Mouse (Mus musculus) cortical plate, adult 2 months (tissue): ENCODE data around the gene Uba6. TPM values are rescaled to one million over a fixed set of nuclear protein-coding genes. Genes with fewer than 3 reads are reported as not detected.

Experiments
- H3K27ac ChIP-seq: fragments of 200-500 bp; 2 replicates; pipeline ENCODE4 v1.5.1; 2012; ENCODE audit warnings: low read length, control low read depth, inconsistent platforms; ENCODE audit not compliant: insufficient read depth
- H3K4me1 ChIP-seq: fragments of 200-500 bp; 2 replicates; pipeline ENCODE4 v1.6.1; 2011; ENCODE audit warnings: low read length; ENCODE audit not compliant: control insufficient read depth, insufficient read depth
- H3K4me3 ChIP-seq: fragments of 200-500 bp; 2 replicates; pipeline ENCODE4 v1.5.1; 2011; ENCODE audit warnings: mild to moderate bottlenecking, low read length, control low read depth; ENCODE audit not compliant: insufficient read depth
- CTCF ChIP-seq: fragments of 200-500 bp; IDR thresholded peaks from 2 replicates; pipeline ENCODE4 v1.5.1; 2011; ENCODE audit warnings: mild to moderate bottlenecking, control low read depth, low read length; ENCODE audit not compliant: insufficient read depth; ENCODE audit errors: extremely low read depth
- POLR2A ChIP-seq: fragments of 200-500 bp; IDR thresholded peaks from 2 replicates; pipeline ENCODE4 v1.6.1; 2011; ENCODE audit warnings: mild to moderate bottlenecking, low read length, control low read depth; ENCODE audit not compliant: insufficient read depth; ENCODE audit errors: extremely low read depth
- polyA plus RNA-seq: library from polyadenylated mRNA; depleted of rRNA; stranded (reverse); fragments of >200 nt; gene quantifications from 2 replicates; pipeline ENCODE4 v1.2.3, GENCODE M21; 2012; rRNA removed

Gene Uba6
- polyA plus RNA-seq, 1 experiment = 7.3 TPM

GRCm38 (mm10) chr5:86063501-86063900 lies 109.1 kb downstream of the Uba6 start:
- H3K27ac ChIP-seq = no peak overlapping the region
- TF ChIP-seq CTCF = no peak
- no peak for TF ChIP-seq POLR2A
- no peak overlapping the region for H3K4me3 ChIP-seq
- H3K4me1 ChIP-seq = peaks cover 1% of the 10 kb centered on the region; the same call in 1 of the 2 replicates

Other genes starting within 250 kb of the Uba6 start
- 13.1 and 13.3 TPM in 2 replicates for gene Cenpc1, start 107.2 kb downstream of the Uba6 start, polyA plus RNA-seq
- gene Stap1, start 101.1 kb downstream of the Uba6 start, polyA plus RNA-seq = 0.02 and 0.08 TPM in 2 replicates
- gene Gnrhr, start 25.1 kb upstream of the Uba6 start, polyA plus RNA-seq = not detected in 2 replicates
- not detected in 2 replicates for gene Tmprss11c, start 116.5 kb upstream of the Uba6 start, polyA plus RNA-seq
- not detected in 2 replicates for gene Tmprss11d, start 200.6 kb upstream of the Uba6 start, polyA plus RNA-seq